Mouse (Mus musculus) neural tube, embryonic 12.5 days (tissue): ENCODE measurements around the gene Mlc1. TPM values are rescaled to one million over a fixed set of nuclear protein-coding genes. Genes with fewer than 3 reads are reported as not detected.

ENCODE experiments used
- ATAC-seq: fragments of 200-750 bp; cut with Nextera tagmentation; 2 replicates; pipeline ENCODE4 v1.8.0; 2017; ENCODE audit warnings: low read depth, mild to moderate bottlenecking, moderate TSS enrichment, moderate library complexity; ENCODE audit not compliant: low FRiP score
- H3K27ac ChIP-seq: fragments of 300-500 bp; sonication (generic); 2 replicates; pipeline ENCODE4 v1.5.1; 2016
- H3K27me3 ChIP-seq: fragments of 300-500 bp; sonication (generic); replicated peaks from 2 replicates; pipeline ENCODE4 v1.6.1; 2016; ENCODE audit warnings: mild to moderate bottlenecking
- H3K36me3 ChIP-seq: fragments of 300-500 bp; sonication (generic); 2 replicates; pipeline ENCODE4 v1.6.1; 2016; ENCODE audit warnings: mild to moderate bottlenecking
- H3K4me1 ChIP-seq: fragments of 300-500 bp; sonication (generic); 2 replicates; pipeline ENCODE4 v1.6.1; 2016
- H3K4me2 ChIP-seq: fragments of 300-500 bp; sonication (generic); replicated peaks from 2 replicates; pipeline ENCODE4 v1.6.1; 2016; ENCODE audit warnings: mild to moderate bottlenecking
- H3K4me3 ChIP-seq: fragments of 300-500 bp; sonication (generic); 2 replicates; pipeline ENCODE4 v1.5.1; 2016
- H3K9ac ChIP-seq: fragments of 300-500 bp; sonication (generic); 2 replicates; pipeline ENCODE4 v1.6.1; 2016; ENCODE audit warnings: mild to moderate bottlenecking
- H3K9me3 ChIP-seq: fragments of 300-500 bp; sonication (generic); 2 replicates; pipeline ENCODE4 v1.6.1; 2016; ENCODE audit warnings: mild to moderate bottlenecking
- WGBS: fragments of 180-500 bp; shearing (Covaris S2); methylation state at CpG from one replicate; pipeline ENCODE4 v1.1.7; 2016; 5-methylcytosine and 5-hydroxymethylcytosine counted together
- polyA plus RNA-seq: library from polyadenylated mRNA; unstranded; fragments of >200 nt; fragmentation: Nextera tagmentation; extraction: Ambion mirVana; gene quantifications from 2 replicates; pipeline ENCODE4 v1.2.1, GENCODE M21; 2016

Mlc1 gene
- polyA plus RNA-seq: 2.8 and 4.1 TPM in 2 replicates

- H3K27me3 ChIP-seq: no peaks in the 10 kb centered on the region
- H3K4me1 ChIP-seq: peaks cover 7% of the 10 kb centered on the region; the same call in 1 of the 2 replicates
- H3K4me3 ChIP-seq: no peak within 1 kb of the TSS
- peak; percentile 85 for ATAC-seq
- 31% methylated on average over 10 of the region's 10 CpGs for WGBS
- H3K27ac ChIP-seq: no peak within 1 kb of the TSS
- H3K4me2 ChIP-seq: peak within 1 kb of the TSS; percentile 30; the same call in 1 of the 2 replicates
- H3K9ac ChIP-seq: no peak within 1 kb of the TSS
- no peaks in the 10 kb centered on the region for H3K36me3 ChIP-seq
- H3K9me3 ChIP-seq: no peaks in the 10 kb centered on the region
These were observed at the start of gene Mlc1 for GRCm38 (mm10) chr15:88978281-88979137. TSS of gene Mlc1 (minus strand) at chr15:88979007.

- Histone ChIP-seq H3K36me3 (no peaks in the 10 kb centered on the region), H3K4me2 (no peak overlapping the region), H3K27ac (no peak overlapping the region), H3K9me3 (no peaks in the 10 kb centered on the region), H3K4me3 (no peak overlapping the region), H3K9ac (no peak overlapping the region), H3K4me1 (no peaks in the 10 kb centered on the region), H3K27me3 (no peaks in the 10 kb centered on the region)
- WGBS: 87% methylated on average over 7 of the region's 7 CpGs
- no peak for ATAC-seq
These were observed 41.7 kb upstream of the Mlc1 start for GRCm38 (mm10) chr15:89020492-89020891.

- H3K9ac ChIP-seq: no peak overlapping the region
- 84% methylated on average over 7 of the region's 7 CpGs for WGBS
- H3K27ac ChIP-seq: no peak overlapping the region
- H3K27me3 ChIP-seq: no peaks in the 10 kb centered on the region
- H3K4me1 ChIP-seq: no peaks in the 10 kb centered on the region
- H3K4me2 ChIP-seq: no peak overlapping the region
- no peak overlapping the region for H3K4me3 ChIP-seq
- no peaks in the 10 kb centered on the region for H3K36me3 ChIP-seq
- H3K9me3 ChIP-seq: no peaks in the 10 kb centered on the region
- ATAC-seq: no peak
These were observed 41.3 kb upstream of the Mlc1 start for GRCm38 (mm10) chr15:89020085-89020484.

- ATAC-seq: no peak
- no peaks in the 10 kb centered on the region for H3K9me3 ChIP-seq
- H3K36me3 ChIP-seq: no peaks in the 10 kb centered on the region
- no peaks in the 10 kb centered on the region for H3K4me1 ChIP-seq
- H3K4me3 ChIP-seq: no peak overlapping the region
- no peak overlapping the region for H3K4me2 ChIP-seq
- H3K9ac ChIP-seq: no peak overlapping the region
- 86% methylated on average over 3 of the region's 3 CpGs for WGBS
- H3K27me3 ChIP-seq: no peaks in the 10 kb centered on the region
- H3K27ac ChIP-seq: no peak overlapping the region
These were observed 37.9 kb upstream of the Mlc1 start for GRCm38 (mm10) chr15:89016722-89017121.

GRCm38 (mm10) chr15:89007781-89008180, 29.0 kb upstream of the Mlc1 start:
- no peaks in the 10 kb centered on the region for H3K27me3 ChIP-seq
- 85% methylated on average over 5 of the region's 5 CpGs for WGBS
- H3K36me3 ChIP-seq: no peaks in the 10 kb centered on the region
- no peak overlapping the region for H3K27ac ChIP-seq
- no peaks in the 10 kb centered on the region for H3K4me1 ChIP-seq
- H3K4me3 ChIP-seq: no peak overlapping the region
- H3K4me2 ChIP-seq: no peak overlapping the region
- no peak overlapping the region for H3K9ac ChIP-seq
- ATAC-seq: no peak
- no peaks in the 10 kb centered on the region for H3K9me3 ChIP-seq

GRCm38 (mm10) chr15:89007002-89007401, 28.2 kb upstream of the Mlc1 start:
- Histone ChIP-seq H3K36me3 (no peaks in the 10 kb centered on the region), H3K9ac (no peak overlapping the region), H3K4me1 (no peaks in the 10 kb centered on the region), H3K4me2 (no peak overlapping the region), H3K4me3 (no peak overlapping the region), H3K27ac (no peak overlapping the region), H3K27me3 (no peaks in the 10 kb centered on the region), H3K9me3 (no peaks in the 10 kb centered on the region)
- WGBS: 91% methylated on average over 7 of the region's 7 CpGs
- no peak for ATAC-seq

GRCm38 (mm10) chr15:89001245-89001644, 22.4 kb upstream of the Mlc1 start:
- Histone ChIP-seq H3K4me2 (no peak overlapping the region), H3K36me3 (no peaks in the 10 kb centered on the region), H3K27me3 (no peaks in the 10 kb centered on the region), H3K27ac (no peak overlapping the region), H3K4me3 (no peak overlapping the region), H3K9ac (no peak overlapping the region), H3K9me3 (no peaks in the 10 kb centered on the region), H3K4me1 (no peaks in the 10 kb centered on the region)
- no peak for ATAC-seq
- WGBS: 81% methylated on average over 3 of the region's 3 CpGs

- Histone ChIP-seq H3K27me3 (no peaks in the 10 kb centered on the region), H3K36me3 (no peaks in the 10 kb centered on the region), H3K27ac (no peak overlapping the region), H3K9me3 (no peaks in the 10 kb centered on the region), H3K4me3 (no peak overlapping the region), H3K4me2 (no peak overlapping the region), H3K4me1 (no peaks in the 10 kb centered on the region), H3K9ac (no peak overlapping the region)
- no peak for ATAC-seq
- WGBS: 74% methylated on average over 2 of the region's 2 CpGs
These were observed 21.6 kb upstream of the Mlc1 start for GRCm38 (mm10) chr15:89000367-89000766.

GRCm38 (mm10) chr15:88999124-88999523, 20.3 kb upstream of the Mlc1 start:
- Histone ChIP-seq H3K4me3 (no peak overlapping the region), H3K4me1 (no peaks in the 10 kb centered on the region), H3K27me3 (no peaks in the 10 kb centered on the region), H3K36me3 (no peaks in the 10 kb centered on the region), H3K27ac (no peak overlapping the region), H3K4me2 (no peak overlapping the region), H3K9ac (no peak overlapping the region), H3K9me3 (no peaks in the 10 kb centered on the region)
- 84% methylated on average over 2 of the region's 2 CpGs for WGBS
- ATAC-seq: no peak

GRCm38 (mm10) chr15:88998636-88999035, 19.8 kb upstream of the Mlc1 start:
- WGBS: 81% methylated on average over 8 of the region's 8 CpGs
- H3K27ac ChIP-seq: no peak overlapping the region
- no peak for ATAC-seq

GRCm38 (mm10) chr15:88989236-88989635, 10.4 kb upstream of the Mlc1 start:
- Histone ChIP-seq H3K4me1 (no peaks in the 10 kb centered on the region), H3K36me3 (no peaks in the 10 kb centered on the region), H3K9me3 (no peaks in the 10 kb centered on the region), H3K4me3 (no peak overlapping the region), H3K27ac (no peak overlapping the region), H3K27me3 (no peaks in the 10 kb centered on the region), H3K4me2 (no peak overlapping the region), H3K9ac (no peak overlapping the region)
- 91% methylated on average over 2 of the region's 2 CpGs for WGBS
- no peak for ATAC-seq

More at GRCm38 (mm10) chr15:88998636-88999035, 19.8 kb upstream of the Mlc1 start:
- Histone ChIP-seq H3K4me2 (no peak overlapping the region), H3K4me1 (no peaks in the 10 kb centered on the region), H3K9me3 (no peaks in the 10 kb centered on the region), H3K36me3 (no peaks in the 10 kb centered on the region), H3K4me3 (no peak overlapping the region), H3K9ac (no peak overlapping the region), H3K27me3 (no peaks in the 10 kb centered on the region)

GRCm38 (mm10) chr15:88982534-88983079, 3.8 kb upstream of the Mlc1 start, which contains the start of gene Mov10l1:
TSS of gene Mov10l1 (plus strand) at chr15:88982909.
- Histone ChIP-seq H3K9me3 (no peaks in the 10 kb centered on the region), H3K4me2 (no peak within 1 kb of the TSS), H3K4me3 (no peak within 1 kb of the TSS), H3K27ac (no peak within 1 kb of the TSS), H3K36me3 (no peaks in the 10 kb centered on the region), H3K9ac (no peak within 1 kb of the TSS), H3K27me3 (no peaks in the 10 kb centered on the region), H3K4me1 (peaks cover 6% of the 10 kb centered on the region; the same call in 1 of the 2 replicates)
- no peak for ATAC-seq
- 95% methylated on average over 31 of the region's 31 CpGs for WGBS
